Mouse (Mus musculus) cerebellum, postnatal 25 days (tissue): ENCODE data around the gene Vamp5.

Experiments
- DNase-seq, 2 experiments: peaks; one replicate each; pipeline ENCODE4 v3.0.0; 2021; ENCODE audit warnings: mixed read lengths in 2 of 2

Gene Vamp5

DNA sequence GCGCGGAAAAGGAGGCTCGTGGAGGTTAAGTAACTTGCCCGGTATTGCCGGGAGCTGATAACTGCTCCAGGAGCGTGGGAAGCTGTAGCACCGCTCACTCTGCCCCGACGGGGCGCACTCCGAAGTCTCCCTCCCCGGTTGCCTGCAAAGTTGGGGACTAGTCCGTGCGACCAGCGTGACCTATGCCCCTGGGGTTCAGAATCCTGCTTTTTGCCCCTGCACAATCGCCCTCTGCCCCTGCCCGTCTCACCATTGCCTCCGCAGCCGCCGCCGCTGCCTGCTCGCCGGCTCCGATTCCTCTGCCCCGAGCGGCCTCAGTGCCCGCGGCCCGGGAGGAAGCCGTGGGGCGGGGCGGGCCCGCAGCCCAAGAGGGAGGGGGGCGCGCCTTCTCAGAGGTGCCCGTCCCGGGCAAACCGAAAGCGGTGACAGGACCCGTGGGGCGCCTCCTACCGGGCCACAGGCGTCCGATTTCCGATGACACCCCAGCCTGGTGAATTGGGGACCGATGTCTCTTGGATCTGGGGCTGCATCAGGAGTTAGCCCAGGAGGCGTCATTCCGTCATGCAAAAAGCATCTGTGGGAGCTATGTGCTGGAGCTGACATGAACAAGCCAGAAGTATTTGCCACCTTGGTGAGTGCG lies at the start of gene Vamp5:
TSS of gene Vamp5 (minus strand) at position 338 of the 640 bp plus-strand sequence.
- DNase-seq, result peak; percentile 23 to 55

GRCm38 (mm10) chr6:72429061-72429842 lies 49.0 kb upstream of the Vamp5 start:
- no peak for DNase-seq

- DNase-seq, result peak; percentile 78 to 87
Observed at GRCm38 (mm10) chr6:72428036-72428435, 47.8 kb upstream of the Vamp5 start.

GRCm38 (mm10) chr6:72425646-72426045 lies 45.4 kb upstream of the Vamp5 start:
- no peak for DNase-seq

DNA sequence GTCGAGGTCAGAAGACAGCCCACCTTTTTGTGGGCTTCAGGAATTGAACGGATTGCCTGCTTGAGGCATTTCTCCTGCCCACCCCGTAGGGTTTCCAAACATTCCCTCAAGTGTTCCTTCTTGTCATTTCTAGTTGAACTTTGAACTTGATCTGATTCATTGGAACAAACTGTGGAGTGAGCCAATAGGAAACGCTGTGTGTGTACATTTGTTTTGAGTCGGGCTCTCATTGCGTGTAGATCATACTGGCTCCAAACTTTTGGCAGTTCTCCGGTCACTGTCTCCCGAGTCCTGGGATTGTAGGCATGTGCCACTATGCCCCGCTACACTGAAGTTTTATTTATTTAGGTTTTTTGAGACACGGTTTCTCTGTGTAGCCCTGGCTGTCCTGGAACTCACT lies 40.6 kb upstream of the Vamp5 start:
- no peak for DNase-seq

DNA sequence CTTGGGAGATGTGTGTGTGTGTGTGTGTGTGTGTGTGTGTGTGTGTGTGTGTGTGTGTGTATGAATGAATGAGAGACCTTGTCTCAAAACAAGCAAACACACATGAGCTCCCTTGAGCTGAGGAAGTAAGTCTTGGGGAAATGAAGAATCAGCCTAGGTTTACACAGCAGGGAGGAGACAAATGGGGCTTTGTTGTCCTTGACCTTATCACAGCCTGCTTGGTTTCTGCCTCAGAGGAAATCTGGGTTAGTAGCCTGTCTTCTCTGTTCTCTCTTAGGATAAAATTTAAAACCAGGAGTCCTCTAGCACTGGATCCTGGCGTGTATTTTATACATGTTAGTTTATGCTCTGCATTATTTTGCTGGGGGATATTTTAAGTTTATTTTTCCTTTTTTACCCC lies 39.5 kb upstream of the Vamp5 start:
- DNase-seq, result no peak

DNA sequence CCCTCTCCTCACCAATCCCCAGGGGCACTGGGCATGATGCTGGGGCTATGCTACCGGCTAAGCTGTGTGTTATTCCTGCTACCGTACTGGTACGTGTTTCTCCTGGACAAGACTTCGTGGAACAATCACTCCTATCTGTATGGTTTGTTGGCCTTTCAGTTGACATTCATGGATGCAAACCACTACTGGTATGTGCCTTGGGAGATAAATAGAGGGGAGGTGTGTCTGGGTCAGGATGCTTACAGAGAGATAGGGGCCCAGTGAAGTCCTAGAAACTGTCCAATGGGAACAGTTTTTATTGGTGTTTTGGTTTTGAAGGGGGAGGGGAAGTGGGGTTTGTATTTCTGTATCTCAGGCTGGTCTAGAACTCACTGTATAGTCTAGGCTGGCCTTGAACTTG lies 38.0 kb upstream of the Vamp5 start:
- DNase-seq, result no peak

GRCm38 (mm10) chr6:72415964-72416772 lies 35.9 kb upstream of the Vamp5 start:
- no peak for DNase-seq

DNA sequence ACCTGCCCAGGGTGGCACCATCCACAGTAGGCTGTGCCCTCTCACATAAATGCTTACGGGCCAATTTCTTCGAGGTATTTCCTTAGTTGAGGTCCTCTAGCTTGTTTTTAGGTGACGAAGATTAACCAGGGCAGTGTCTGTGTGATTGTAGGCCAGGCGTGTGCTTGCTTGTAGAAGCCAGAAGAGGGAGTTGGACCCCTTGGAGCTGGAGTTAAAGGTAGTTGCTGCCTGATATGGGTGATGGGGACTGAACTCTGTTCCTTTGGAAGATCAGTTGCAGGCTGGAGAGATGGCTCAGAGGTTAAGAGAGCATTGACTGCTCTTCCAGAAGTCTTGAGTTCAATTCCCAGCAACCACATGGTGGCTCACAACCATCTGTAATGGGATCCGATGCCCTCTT lies 34.9 kb upstream of the Vamp5 start:
- DNase-seq, result no peak

GRCm38 (mm10) chr6:72414076-72414756 lies 33.9 kb upstream of the Vamp5 start, which contains the start of gene Ggcx:
Ggcx (plus strand) TSS chr6:72414308.
- peak; percentile 94 to 97 for DNase-seq

DNA sequence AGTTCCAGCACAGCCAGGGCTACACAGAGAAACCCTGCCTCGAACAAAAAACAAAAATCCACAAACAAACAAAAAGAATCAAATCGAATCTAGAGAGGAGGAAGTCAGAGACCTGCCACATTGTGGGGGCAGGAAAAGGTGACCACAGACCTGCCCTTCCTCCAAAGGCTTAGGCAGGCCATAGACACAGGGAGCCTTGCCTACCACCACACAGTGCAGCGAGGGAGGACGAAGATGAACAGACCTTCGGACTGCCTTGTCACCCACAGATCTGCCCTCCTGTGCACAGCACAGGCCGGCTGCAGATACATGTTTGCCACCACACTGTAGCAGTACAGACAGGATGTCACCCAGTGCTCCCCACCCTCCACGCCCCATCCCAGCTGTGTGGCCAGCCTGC lies 30.2 kb upstream of the Vamp5 start:
- no peak for DNase-seq

DNA sequence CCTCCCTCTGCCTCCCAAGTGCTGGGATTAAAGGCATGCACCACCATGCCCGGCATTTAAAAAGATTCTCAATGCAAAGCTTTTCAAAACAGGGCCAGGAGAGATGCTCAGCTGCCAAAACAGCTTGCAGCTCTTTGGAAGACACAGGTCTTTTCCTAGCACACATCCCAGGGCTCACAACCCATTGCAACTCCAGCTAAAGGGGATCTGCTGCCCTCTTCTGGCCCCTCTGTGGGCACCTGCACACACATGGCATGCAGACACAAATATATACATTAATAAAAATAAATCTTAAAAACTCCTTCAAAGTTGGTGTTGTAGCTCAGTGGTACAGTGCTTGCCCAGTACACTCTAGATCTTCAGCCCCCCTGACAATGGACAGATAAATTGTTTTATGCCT lies 29.7 kb upstream of the Vamp5 start:
- DNase-seq, result no peak

- peak; percentile 45 to 85 for DNase-seq
Observed at GRCm38 (mm10) chr6:72409567-72409966, 29.3 kb upstream of the Vamp5 start.

- DNase-seq, result peak; percentile 83 to 90
Observed at GRCm38 (mm10) chr6:72407119-72407518, 26.9 kb upstream of the Vamp5 start.

DNA sequence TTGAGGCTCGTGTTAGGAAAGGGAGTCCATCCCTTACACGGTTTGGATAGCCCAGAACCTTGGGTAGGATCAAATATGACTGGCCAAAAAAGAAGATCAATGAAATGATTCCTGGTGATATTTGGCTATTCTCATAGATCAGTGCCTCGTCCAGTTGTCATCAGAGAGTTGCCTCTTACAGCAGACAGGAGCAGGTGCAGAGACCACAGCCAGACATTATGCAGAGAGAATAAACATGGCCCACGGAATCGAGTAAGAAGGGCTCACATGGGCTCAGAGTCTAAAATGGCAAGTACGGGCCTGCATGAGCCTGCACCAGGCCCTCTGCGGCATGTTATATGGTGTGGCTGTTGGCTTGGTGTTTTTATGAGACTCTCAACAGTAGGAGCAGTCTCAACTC lies 25.1 kb upstream of the Vamp5 start:
- no peak for DNase-seq

DNA sequence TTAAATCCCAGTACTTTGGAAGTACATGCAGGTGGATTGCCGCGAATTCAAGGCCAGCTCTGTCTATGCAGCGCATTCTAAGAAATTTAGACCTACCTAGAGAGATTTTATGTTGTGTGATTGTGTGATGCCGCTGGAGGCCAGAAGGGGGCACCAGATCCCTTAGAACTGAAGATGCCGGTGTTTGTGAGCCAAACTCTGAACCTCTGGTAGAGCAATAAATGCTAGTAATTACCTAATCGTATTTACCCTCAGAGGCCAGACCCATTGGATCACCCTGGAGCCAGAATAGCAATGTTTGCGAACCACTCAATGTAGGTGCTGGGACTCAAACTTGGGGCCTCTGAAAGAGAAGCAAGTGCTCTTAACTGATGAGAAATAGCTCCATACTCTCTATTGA lies 21.6 kb upstream of the Vamp5 start:
- peak; percentile 76 to 84 for DNase-seq

GRCm38 (mm10) chr6:72399967-72400366 lies 19.7 kb upstream of the Vamp5 start:
- DNase-seq, result no peak

DNA sequence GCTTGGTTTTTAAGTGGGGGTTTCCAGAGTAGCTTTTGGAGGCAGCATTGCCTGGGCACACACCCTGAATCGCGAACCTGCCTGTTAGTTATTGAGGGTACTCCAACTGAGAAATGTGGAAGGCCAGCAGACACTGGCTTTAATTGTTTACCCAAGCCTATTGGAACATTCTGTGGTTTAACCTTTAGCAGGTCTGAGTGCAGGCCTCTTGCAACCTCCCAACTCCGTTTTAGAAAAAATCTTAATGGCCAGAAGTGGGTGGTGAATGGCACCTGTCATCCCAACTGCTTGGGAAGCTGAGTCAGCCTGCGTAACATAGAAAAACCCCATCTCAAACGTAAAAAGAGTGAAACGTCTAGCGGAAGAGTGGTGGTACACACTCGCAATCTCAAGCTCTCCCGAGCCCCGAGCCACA lies 16.6 kb upstream of the Vamp5 start:
- DNase-seq, result no peak

DNA sequence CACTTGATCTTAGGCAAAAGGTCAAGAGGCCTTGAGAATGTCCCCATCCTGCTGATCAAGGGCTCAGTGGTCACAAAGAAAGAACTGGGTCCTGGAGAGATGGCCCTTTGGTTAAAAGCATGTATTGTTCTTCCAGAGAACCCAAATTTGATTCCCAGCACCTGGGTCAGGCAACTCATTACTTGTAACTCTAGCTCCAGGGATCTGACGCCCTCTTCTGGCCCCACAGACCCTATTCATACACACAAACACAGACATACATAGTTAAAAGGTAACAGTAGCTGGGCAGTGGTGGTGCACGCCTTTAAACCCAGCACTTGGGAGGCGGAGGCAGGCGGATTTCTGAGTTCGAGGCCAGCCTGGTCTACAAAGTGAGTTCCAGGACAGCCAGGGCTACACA lies 12.1 kb upstream of the Vamp5 start:
- DNase-seq, result no peak

GRCm38 (mm10) chr6:72390795-72391521 lies 10.7 kb upstream of the Vamp5 start:
- peak in 1 of 2 experiments; percentile 19 for DNase-seq

DNA sequence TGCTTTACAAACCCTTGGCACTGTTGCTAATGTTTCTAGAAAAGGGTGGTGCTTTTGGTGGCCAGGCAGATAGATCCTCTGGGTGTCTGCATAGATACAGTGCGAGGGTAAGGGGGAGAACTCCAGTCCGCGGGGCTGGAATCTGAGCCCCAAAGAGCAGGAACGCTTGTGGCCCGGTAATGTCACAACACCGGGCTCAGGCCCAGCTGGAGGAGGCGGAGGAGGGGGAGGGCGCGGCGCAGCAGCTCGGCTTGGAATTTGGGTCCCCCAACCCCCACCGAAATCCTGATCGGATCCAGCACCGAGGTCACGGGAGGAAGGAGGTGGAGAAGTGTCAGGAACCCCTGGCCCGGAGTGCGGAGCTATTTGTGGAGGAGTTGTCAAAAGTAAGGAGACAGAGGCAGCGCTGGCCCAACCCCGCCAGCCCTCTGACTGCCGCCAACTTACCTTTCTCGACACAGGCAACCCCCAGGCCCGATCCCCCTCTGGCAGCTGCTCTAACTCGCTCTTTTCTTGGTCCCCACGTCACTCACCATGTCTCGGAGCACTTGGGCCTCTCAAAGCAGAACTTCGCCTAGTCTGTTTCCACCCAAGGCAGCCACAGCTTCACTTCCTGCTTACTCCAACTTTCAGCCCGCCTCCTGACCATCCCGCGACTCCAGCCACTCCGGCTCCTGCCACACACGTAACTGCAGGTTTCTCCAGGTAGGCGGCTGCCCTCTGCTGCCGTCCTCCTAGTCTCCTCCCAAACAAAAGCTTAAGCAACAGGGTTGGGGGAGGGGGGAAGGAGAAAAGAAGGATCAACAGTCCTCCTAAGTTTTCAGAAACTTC lies 9.9 kb upstream of the Vamp5 start, which contains the start of gene Vamp8:
TSS of gene Vamp8 (minus strand) at position 763 of the 831 bp plus-strand sequence.
- peak; percentile 70 to 72 for DNase-seq
